Mouse (Mus musculus): ENCODE results near the gene Atcay. TPM values are rescaled to one million over a fixed set of nuclear protein-coding genes. Genes with fewer than 3 reads are reported as not detected.

Gene Atcay
- total RNA-seq, 2 experiments from 2014 or later = 170 to 177 TPM

Small RNA genes within 50 kb of the gene (microRNA-seq; reads per million reads assigned to microRNA genes)
- 39.1 to 42.3 reads per million in 2 experiments for gene Mir3057

Other genes with a start within 250 kb of the Atcay start
- 100 to 1,000 TPM; 145 to 156 TPM for gene Gng7, start 215.9 kb downstream of the Atcay start, total RNA-seq (2021)
- gene Diras1, start 205.2 kb downstream of the Atcay start, total RNA-seq (2021) = 100 to 1,000 TPM in 1 of 2 experiments, 10 to 100 TPM in 1; 92.4 to 110 TPM
- gene Slc39a3, start 193.4 kb downstream of the Atcay start, total RNA-seq (2021) = 10 to 100 TPM; 57.3 to 66.0 TPM
- gene Sgta, start 170.7 kb downstream of the Atcay start, total RNA-seq (2021) = 100 to 1,000 TPM; 176 to 186 TPM
- gene Thop1, start 160.8 kb downstream of the Atcay start, total RNA-seq (2021) = 10 to 100 TPM; 56.3 to 57.6 TPM
- under 1 TPM; 0.41 to 0.45 TPM for gene Creb3l3, start 132.0 kb downstream of the Atcay start, total RNA-seq (2021)
- gene Map2k2, start 124.9 kb downstream of the Atcay start, total RNA-seq (2021) = 100 to 1,000 TPM; 139 to 150 TPM
- gene Zbtb7a, start 95.6 kb downstream of the Atcay start, total RNA-seq (2021) = 10 to 100 TPM; 38.4 to 45.2 TPM
- gene Pias4, start 62.9 kb downstream of the Atcay start, total RNA-seq (2021) = 10 to 100 TPM; 26.7 to 29.7 TPM
- 1,000 to 10,000 TPM; 1,075 to 1,131 TPM for gene Eef2, start 54.2 kb downstream of the Atcay start, total RNA-seq (2021)
- gene Dapk3, start 47.8 kb downstream of the Atcay start, total RNA-seq (2021) = 10 to 100 TPM; 66.1 to 67.9 TPM
- gene 4930442H23Rik, start 47.0 kb downstream of the Atcay start, total RNA-seq (2021) = not detected
- gene Nmrk2, start 28.8 kb downstream of the Atcay start, total RNA-seq (2021) = under 1 TPM in 1 of 2 experiments, not detected in 1; 0.18 TPM
- gene Zfr2, start 2.3 kb upstream of the Atcay start, total RNA-seq (2021) = 10 to 100 TPM; 58.0 to 66.8 TPM
- gene Matk, start 22.1 kb upstream of the Atcay start, total RNA-seq (2021) = 100 to 1,000 TPM; 222 to 266 TPM
- gene Mrpl54, start 36.1 kb upstream of the Atcay start, total RNA-seq (2021) = 10 to 100 TPM; 36.1 to 42.5 TPM
- 10 to 100 TPM; 31.3 to 37.4 TPM for gene Apba3, start 36.1 kb upstream of the Atcay start, total RNA-seq (2021)
- gene Tjp3, start 60.7 kb upstream of the Atcay start, total RNA-seq (2021) = 1 to 10 TPM; 1.4 to 2.3 TPM
- 100 to 1,000 TPM; 305 to 311 TPM for gene Pip5k1c, start 62.1 kb upstream of the Atcay start, total RNA-seq (2021)
- gene Cactin, start 90.3 kb upstream of the Atcay start, total RNA-seq (2021) = 10 to 100 TPM; 24.7 to 25.6 TPM
- 1 to 10 TPM; 1.9 to 2.9 TPM for gene Tbxa2r, start 97.9 kb upstream of the Atcay start, total RNA-seq (2021)
- gene Gipc3, start 112.4 kb upstream of the Atcay start, total RNA-seq (2021) = 1 to 10 TPM in 1 of 2 experiments, under 1 TPM in 1; 0.94 to 1.2 TPM
- gene Hmg20b, start 119.6 kb upstream of the Atcay start, total RNA-seq (2021) = 10 to 100 TPM; 25.1 to 30.9 TPM
- 10 to 100 TPM; 37.0 to 40.8 TPM for gene Mfsd12, start 126.7 kb upstream of the Atcay start, total RNA-seq (2021)
- gene 4930404N11Rik, start 135.0 kb upstream of the Atcay start, total RNA-seq (2021) = under 1 TPM; 0.57 to 0.74 TPM
- gene Fzr1, start 147.7 kb upstream of the Atcay start, total RNA-seq (2021) = 10 to 100 TPM; 81.2 to 85.2 TPM
- gene Dohh, start 153.6 kb upstream of the Atcay start, total RNA-seq (2021) = 10 to 100 TPM; 72.0 to 77.3 TPM
- 1 to 10 TPM; 2.3 to 4.5 TPM for gene Gm48551, start 153.6 kb upstream of the Atcay start, total RNA-seq (2021)
- 1 to 10 TPM; 1.1 to 3.5 TPM for gene Gm48552, start 158.2 kb upstream of the Atcay start, total RNA-seq (2021)
- 1 to 10 TPM; 2.6 to 3.0 TPM for gene Smim24, start 162.2 kb upstream of the Atcay start, total RNA-seq (2021)
- 10 to 100 TPM; 51.2 to 55.8 TPM for gene Nfic, start 224.8 kb upstream of the Atcay start, total RNA-seq (2021)